Mouse (Mus musculus): ENCODE measurements at regions not wholly inside any gene's neighbourhood (a gene's known extent, or its start where the extent isn't known, plus 50 kb on each side); places are given as distances from the start of the nearest gene placed in this dataset.

DNA sequence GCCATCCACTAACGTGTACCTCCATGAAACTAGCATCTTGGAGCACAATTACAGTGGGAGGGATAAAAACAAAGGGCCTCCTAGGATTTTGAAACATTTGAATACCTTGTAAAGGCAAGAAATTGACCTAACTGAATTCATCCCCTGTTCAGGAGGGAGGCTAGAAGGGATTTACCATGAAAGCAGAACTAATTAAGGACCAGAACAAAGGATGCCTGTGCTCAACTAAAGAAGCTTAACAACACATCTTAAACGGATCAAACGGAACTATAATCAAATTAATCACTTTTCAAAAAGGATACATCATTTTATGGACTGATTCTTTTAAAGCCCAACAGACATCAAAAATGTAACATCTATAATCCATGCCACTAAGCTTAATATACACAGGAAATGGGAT, 590.9 kb upstream of the Robo1 start:
- WGBS: 20% methylated on average over 3 of the region's 3 CpGs
- H3K27ac ChIP-seq (ENCODE audit: insufficient read depth, low read length): no peak overlapping the region
- H3K4me3 ChIP-seq (replicated peaks; ENCODE audit: insufficient read depth, low read depth, low read length): no peak overlapping the region
- DNase-seq: no peak
- H3K4me1 ChIP-seq (ENCODE audit: control insufficient read depth, insufficient read depth, low read length): no peaks in the 10 kb centered on the region
- no peaks in the 10 kb centered on the region for H3K27me3 ChIP-seq (ENCODE audit: control insufficient read depth, insufficient read depth, low read length)
- no peak for TF ChIP-seq CTCF (IDR thresholded peaks at IDR 0.05; ENCODE audit: borderline replicate concordance, insufficient read depth, low read depth, low read length)
- TF ChIP-seq POLR2A (IDR thresholded peaks at IDR 0.05; ENCODE audit: borderline replicate concordance, insufficient read depth, low read length): no peak

DNA sequence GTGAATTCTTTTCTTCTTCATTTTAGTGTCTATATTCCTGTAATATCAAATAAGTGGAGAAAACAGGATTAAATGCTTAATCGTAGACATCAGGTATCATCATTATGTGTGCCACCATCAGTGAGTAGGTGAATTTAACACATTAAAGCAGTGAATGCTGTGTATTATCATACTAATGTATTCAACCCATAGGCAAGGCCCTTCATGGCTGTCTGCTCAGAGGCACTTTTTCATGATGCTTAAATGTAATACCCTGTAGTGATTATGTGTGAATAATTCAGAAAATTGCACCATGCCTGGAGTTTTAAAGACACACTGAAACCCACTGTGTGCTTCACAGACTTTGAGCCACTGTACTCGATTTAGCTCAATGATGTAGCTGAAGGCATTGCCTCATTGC, 583.2 kb upstream of the Robo1 start:
- no peak overlapping the region for H3K4me3 ChIP-seq (replicated peaks; ENCODE audit: insufficient read depth, low read depth, low read length)
- DNase-seq: no peak
- no peak overlapping the region for H3K27ac ChIP-seq (ENCODE audit: insufficient read depth, low read length)
- no peaks in the 10 kb centered on the region for H3K27me3 ChIP-seq (ENCODE audit: control insufficient read depth, insufficient read depth, low read length)
- TF ChIP-seq CTCF (IDR thresholded peaks at IDR 0.05; ENCODE audit: borderline replicate concordance, insufficient read depth, low read depth, low read length): no peak
- no peak for TF ChIP-seq POLR2A (IDR thresholded peaks at IDR 0.05; ENCODE audit: borderline replicate concordance, insufficient read depth, low read length)
- H3K4me1 ChIP-seq (ENCODE audit: control insufficient read depth, insufficient read depth, low read length): no peaks in the 10 kb centered on the region
- WGBS: 76% methylated on average over 2 of the region's 2 CpGs

DNA sequence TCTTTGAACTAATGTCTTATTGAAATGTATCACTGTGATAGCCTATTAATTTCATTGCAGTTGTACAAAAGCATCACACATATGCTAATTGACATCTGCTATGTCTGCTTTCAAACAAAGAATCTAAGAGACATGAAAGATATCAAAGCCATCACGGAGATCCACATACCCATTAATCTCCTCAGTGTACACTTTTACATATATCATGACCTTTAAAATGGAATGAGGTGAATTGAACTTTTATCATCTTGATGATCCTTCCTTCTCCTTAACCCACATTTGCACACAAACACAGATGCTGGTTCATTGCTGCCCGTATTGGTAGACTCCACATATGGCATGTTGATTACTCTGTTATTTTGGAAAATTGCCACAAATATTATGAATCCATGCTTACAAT, 570.2 kb upstream of the Robo1 start:
- no peak overlapping the region for H3K4me3 ChIP-seq (replicated peaks; ENCODE audit: insufficient read depth, low read depth, low read length)
- DNase-seq: no peak
- 60% methylated on average over 2 of the region's 2 CpGs for WGBS
- H3K27me3 ChIP-seq (ENCODE audit: control insufficient read depth, insufficient read depth, low read length): no peaks in the 10 kb centered on the region
- TF ChIP-seq POLR2A (IDR thresholded peaks at IDR 0.05; ENCODE audit: borderline replicate concordance, insufficient read depth, low read length): no peak
- TF ChIP-seq CTCF (IDR thresholded peaks at IDR 0.05; ENCODE audit: borderline replicate concordance, insufficient read depth, low read depth, low read length): no peak
- H3K4me1 ChIP-seq (ENCODE audit: control insufficient read depth, insufficient read depth, low read length): no peaks in the 10 kb centered on the region
- no peak overlapping the region for H3K27ac ChIP-seq (ENCODE audit: insufficient read depth, low read length)

DNA sequence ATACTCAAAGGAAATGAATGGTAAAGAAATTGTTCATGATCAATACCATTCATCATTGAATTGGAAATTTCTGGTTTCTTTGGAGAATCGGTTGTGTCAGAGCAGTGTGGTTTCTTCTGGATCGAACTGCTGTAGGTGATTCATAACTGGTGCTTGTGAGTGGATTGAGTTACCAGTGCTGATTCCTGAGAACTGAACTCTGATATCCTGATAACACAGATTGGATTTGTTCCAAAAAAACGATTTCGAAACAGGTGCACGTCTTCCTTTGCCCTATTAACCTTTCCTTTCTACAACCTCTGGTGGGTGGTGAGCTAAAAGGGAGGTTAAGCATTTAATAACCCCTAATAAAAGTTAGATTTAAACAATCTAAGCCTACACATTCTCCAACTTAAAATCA, 569.0 kb upstream of the Robo1 start:
- no peak overlapping the region for H3K4me3 ChIP-seq (replicated peaks; ENCODE audit: insufficient read depth, low read depth, low read length)
- no peaks in the 10 kb centered on the region for H3K27me3 ChIP-seq (ENCODE audit: control insufficient read depth, insufficient read depth, low read length)
- TF ChIP-seq CTCF (IDR thresholded peaks at IDR 0.05; ENCODE audit: borderline replicate concordance, insufficient read depth, low read depth, low read length) (no peak), POLR2A (IDR thresholded peaks at IDR 0.05; ENCODE audit: borderline replicate concordance, insufficient read depth, low read length) (no peak)
- H3K4me1 ChIP-seq (ENCODE audit: control insufficient read depth, insufficient read depth, low read length): no peaks in the 10 kb centered on the region
- H3K27ac ChIP-seq (ENCODE audit: insufficient read depth, low read length): no peak overlapping the region
- WGBS: 81% methylated on average over 5 of the region's 5 CpGs
- no peak for DNase-seq

DNA sequence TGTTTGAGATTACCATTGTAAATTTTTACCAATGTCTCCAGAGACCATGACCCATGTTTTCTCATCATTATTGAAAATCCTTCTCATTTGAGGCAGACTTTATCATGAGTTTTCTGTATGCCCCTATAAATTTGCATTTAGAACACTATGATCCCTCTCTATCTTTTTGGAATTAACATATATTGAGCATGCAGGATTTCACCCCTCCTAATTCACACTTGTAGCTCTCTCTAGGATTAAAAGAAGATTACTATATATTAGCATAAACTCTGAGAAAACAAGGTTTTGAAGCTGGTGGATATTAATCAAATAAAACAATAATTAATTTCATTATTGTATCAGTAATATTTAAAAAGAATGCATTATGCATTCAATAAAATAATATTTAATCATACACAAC, 527.2 kb upstream of the Robo1 start:
- H3K4me3 ChIP-seq (replicated peaks; ENCODE audit: insufficient read depth, low read depth, low read length): no peak overlapping the region
- H3K27ac ChIP-seq (ENCODE audit: insufficient read depth, low read length): no peak overlapping the region
- DNase-seq: no peak
- no peaks in the 10 kb centered on the region for H3K27me3 ChIP-seq (ENCODE audit: control insufficient read depth, insufficient read depth, low read length)
- no peaks in the 10 kb centered on the region for H3K4me1 ChIP-seq (ENCODE audit: control insufficient read depth, insufficient read depth, low read length)
- no peak for TF ChIP-seq POLR2A (IDR thresholded peaks at IDR 0.05; ENCODE audit: borderline replicate concordance, insufficient read depth, low read length)
- no peak for TF ChIP-seq CTCF (IDR thresholded peaks at IDR 0.05; ENCODE audit: borderline replicate concordance, insufficient read depth, low read depth, low read length)

DNA sequence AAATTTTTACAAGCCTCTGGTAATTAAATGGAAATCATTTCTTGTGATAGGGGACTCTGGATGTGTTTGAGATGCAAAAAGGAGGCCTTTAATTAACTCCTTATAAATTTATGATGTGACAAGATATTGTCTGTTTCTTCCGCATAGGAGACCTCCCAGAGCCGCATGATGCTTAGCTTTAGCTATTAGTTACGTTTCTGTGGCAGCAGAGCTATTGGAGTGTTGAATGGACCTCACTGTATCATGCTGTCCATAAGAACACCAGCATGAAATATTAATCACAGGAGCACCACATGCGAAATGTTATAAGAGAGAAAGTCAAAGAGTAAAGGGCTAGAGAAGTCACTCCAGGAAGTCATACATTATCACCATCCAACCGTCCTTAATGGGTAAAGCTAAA, 495.3 kb upstream of the Robo1 start:
- no peak overlapping the region for H3K4me3 ChIP-seq (replicated peaks; ENCODE audit: insufficient read depth, low read depth, low read length)
- H3K27ac ChIP-seq (ENCODE audit: insufficient read depth, low read length): no peak overlapping the region
- H3K27me3 ChIP-seq (ENCODE audit: control insufficient read depth, insufficient read depth, low read length): no peaks in the 10 kb centered on the region
- no peaks in the 10 kb centered on the region for H3K4me1 ChIP-seq (ENCODE audit: control insufficient read depth, insufficient read depth, low read length)
- DNase-seq: no peak
- WGBS: 46% methylated on average over 5 of the region's 5 CpGs
- TF ChIP-seq POLR2A (IDR thresholded peaks at IDR 0.05; ENCODE audit: borderline replicate concordance, insufficient read depth, low read length) (no peak), CTCF (IDR thresholded peaks at IDR 0.05; ENCODE audit: borderline replicate concordance, insufficient read depth, low read depth, low read length) (no peak)

DNA sequence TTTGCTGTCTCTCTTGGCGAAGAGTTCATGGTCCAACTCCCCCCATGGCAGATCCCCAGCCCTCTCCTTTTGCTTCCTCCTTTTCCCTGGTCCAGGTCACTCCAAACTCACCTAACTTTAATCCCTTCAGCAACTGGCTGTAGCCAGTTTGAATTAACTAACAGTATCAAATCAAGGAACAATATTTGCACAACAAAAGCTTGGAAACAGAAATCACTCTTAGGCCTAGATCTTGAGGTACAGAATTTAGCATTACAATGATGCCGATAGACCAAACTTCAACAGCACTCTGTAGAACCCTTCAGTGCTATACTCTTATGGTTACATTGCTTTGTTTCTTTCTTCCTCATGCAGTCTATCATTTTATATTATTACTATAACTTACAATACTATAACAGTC, 472.8 kb upstream of the Robo1 start:
- no peak for TF ChIP-seq POLR2A (IDR thresholded peaks at IDR 0.05; ENCODE audit: borderline replicate concordance, insufficient read depth, low read length)
- no peak for TF ChIP-seq CTCF (IDR thresholded peaks at IDR 0.05; ENCODE audit: borderline replicate concordance, insufficient read depth, low read depth, low read length)
- Histone ChIP-seq H3K4me1 (ENCODE audit: control insufficient read depth, insufficient read depth, low read length) (no peaks in the 10 kb centered on the region), H3K27me3 (ENCODE audit: control insufficient read depth, insufficient read depth, low read length) (no peaks in the 10 kb centered on the region), H3K4me3 (replicated peaks; ENCODE audit: insufficient read depth, low read depth, low read length) (no peak overlapping the region), H3K27ac (ENCODE audit: insufficient read depth, low read length) (no peak overlapping the region)
- DNase-seq: no peak
- 76% methylated on average over 2 of the region's 2 CpGs for WGBS

DNA sequence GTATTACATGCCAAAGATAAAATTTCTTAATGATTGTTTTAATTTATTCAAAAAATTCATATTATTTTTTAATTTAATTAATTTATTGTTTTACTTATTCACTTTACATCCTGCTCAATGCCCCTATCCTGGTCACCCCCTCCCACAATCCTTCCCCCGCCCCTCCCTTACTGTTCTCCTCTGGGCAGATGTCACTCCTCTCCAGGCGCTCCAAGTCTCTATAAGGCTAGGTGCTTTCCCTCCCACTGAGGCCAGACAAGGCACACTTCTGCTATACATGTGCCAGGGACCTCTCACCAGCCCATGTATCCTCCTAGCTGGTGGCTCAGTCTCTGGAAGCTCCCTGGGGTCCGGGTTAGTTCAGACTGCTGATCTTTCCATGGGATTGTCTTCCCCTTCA, 458.0 kb upstream of the Robo1 start:
- Histone ChIP-seq H3K27ac (ENCODE audit: insufficient read depth, low read length) (no peak overlapping the region), H3K4me1 (ENCODE audit: control insufficient read depth, insufficient read depth, low read length) (no peaks in the 10 kb centered on the region), H3K4me3 (replicated peaks; ENCODE audit: insufficient read depth, low read depth, low read length) (no peak overlapping the region), H3K27me3 (ENCODE audit: control insufficient read depth, insufficient read depth, low read length) (no peaks in the 10 kb centered on the region)
- TF ChIP-seq CTCF (IDR thresholded peaks at IDR 0.05; ENCODE audit: borderline replicate concordance, insufficient read depth, low read depth, low read length) (no peak), POLR2A (IDR thresholded peaks at IDR 0.05; ENCODE audit: borderline replicate concordance, insufficient read depth, low read length) (no peak)
- WGBS: 87% methylated on average over 3 of the region's 3 CpGs
- no peak for DNase-seq

Data from cerebellum, adult 2 months (tissue).